Mouse (Mus musculus): Measurements from ENCODE around the gene Elmod3. TPM values are rescaled to one million over a fixed set of nuclear protein-coding genes. Genes with fewer than 3 reads are reported as not detected.

Gene Elmod3
- total and polyA plus RNA-seq, 3 experiments: 4.2 to 9.0 (median 7.1) TPM

DNA sequence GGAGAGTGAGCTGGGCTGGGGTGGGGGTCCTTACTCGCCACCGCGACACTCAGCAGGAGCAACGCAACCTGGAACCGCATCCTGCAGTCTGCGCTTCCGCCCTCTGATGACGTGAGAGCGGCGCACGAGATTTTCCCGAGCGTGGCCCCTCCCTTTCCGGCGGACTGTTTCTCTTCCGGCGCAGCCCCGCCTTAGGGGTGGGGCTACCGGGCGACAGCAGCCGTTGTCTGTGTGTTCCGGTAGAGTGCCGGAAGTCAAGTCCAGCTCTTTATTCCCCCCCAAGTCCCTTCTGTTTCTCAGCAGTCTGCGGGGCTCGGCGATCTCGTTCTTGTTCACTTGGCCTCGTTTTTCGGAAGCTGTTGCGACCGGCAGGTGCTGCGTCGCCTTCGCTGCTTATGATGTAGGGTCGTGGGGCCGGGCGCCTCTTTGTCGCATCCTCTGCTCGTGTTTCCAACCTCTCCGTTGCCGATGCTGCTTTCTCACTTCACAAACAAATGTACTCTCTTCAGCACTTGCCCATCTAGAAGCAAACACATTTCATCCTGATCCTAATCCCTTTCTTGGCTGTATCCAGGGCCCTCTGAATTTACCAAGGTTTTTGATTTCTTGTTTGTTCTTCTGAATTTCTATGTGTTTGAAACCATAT, 18.6 kb upstream of the Elmod3 start, which contains the start of gene Tgoln1 (continued):
- TF ChIP-seq MAX (IDR thresholded peaks at IDR 0.05; ENCODE audit: low read length) (peak; percentile 67), GABPA (IDR thresholded peaks at IDR 0.05; ENCODE audit: insufficient replicate concordance, low read depth, low read length) (no peak; the same call in 1 of the 2 replicates)

DNA sequence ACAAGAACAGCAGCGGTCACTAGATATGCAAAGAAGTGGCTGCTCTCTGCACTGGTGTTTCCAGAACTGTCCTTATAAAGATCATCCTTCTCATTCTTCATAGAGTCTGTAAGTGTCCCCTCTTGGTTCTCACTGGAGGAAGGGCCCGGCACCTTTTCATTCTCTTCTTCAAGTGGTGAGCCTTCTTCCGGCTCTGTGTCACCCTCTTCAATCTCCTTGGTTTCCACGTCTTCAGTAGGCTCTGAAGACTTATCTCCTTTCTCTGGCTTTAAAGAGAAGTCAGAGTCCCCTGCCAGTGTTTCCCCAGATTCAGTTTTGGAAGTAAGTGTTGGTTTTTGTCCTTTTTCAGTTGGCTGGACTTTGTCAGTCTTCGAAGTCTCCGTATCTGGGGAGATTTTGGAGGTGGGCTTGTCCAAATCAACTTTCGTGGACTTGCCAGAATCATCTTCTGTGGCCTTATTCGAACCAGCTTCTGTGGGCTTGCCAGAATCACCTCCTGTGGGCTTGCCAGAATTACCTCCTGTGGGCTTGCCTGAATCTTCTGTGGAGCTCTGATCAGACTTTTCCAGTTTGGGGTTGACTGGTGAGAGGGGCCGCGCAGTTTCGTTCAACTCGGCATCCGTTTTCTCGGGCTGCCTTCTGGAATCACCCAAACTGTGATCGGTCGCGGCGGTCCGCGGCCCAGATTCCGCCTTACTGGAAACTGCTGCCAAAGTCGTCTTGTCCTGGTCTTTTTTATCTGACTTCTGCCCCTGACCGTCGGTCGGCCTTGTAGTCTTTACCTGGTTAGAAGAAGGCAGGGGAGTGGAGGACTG, 17.6 kb upstream of the Elmod3 start:
- H3K79me2 ChIP-seq (replicated peaks; ENCODE audit: control insufficient read depth, extremely low read depth, insufficient read depth, poor library complexity, severe bottlenecking): peaks cover 31% of the 10 kb centered on the region
- TF ChIP-seq ZMIZ1 (IDR thresholded peaks at IDR 0.05; ENCODE audit: low read depth, low read length): no peak
- TF ChIP-seq KAT2A (IDR thresholded peaks at IDR 0.05; ENCODE audit: insufficient replicate concordance, low read length): no peak
- no peak for TF ChIP-seq ZKSCAN1 (IDR thresholded peaks at IDR 0.05; ENCODE audit: borderline replicate concordance, low read depth, low read length)
- TF ChIP-seq POLR2AphosphoS2 (IDR thresholded peaks at IDR 0.05; ENCODE audit: low read depth, low read length): no peak
- no peak for TF ChIP-seq RAD21 (IDR thresholded peaks at IDR 0.05; ENCODE audit: low read depth, low read length)
- no peak for TF ChIP-seq MYC (IDR thresholded peaks at IDR 0.05; ENCODE audit: low read depth, low read length)
- TF ChIP-seq CHD2 (IDR thresholded peaks at IDR 0.05; ENCODE audit: low read length): no peak
- no peak for TF ChIP-seq ETS1 (conservative IDR thresholded peaks at IDR 0.05; ENCODE audit: low read depth, low read length)
- TF ChIP-seq E2F4 (IDR thresholded peaks at IDR 0.05; ENCODE audit: insufficient replicate concordance, low read depth, low read length): no peak
- no peak for TF ChIP-seq MXI1 (IDR thresholded peaks at IDR 0.05; ENCODE audit: low read depth, low read length)
- TF ChIP-seq USF1 (IDR thresholded peaks at IDR 0.05; ENCODE audit: low read depth, low read length): no peak
- no peak for TF ChIP-seq SIN3A (IDR thresholded peaks at IDR 0.05; ENCODE audit: low read length)
- no peak for TF ChIP-seq JUND (conservative IDR thresholded peaks at IDR 0.05; ENCODE audit: low read depth, low read length)
- TF ChIP-seq CTCF (conservative IDR thresholded peaks at IDR 0.05 in 1 of 2, IDR thresholded peaks at IDR 0.05 in 1 of 2; ENCODE audit: low read depth in 2 of 2, low read length in 2 of 2): no peak
- no peak for TF ChIP-seq HCFC1 (IDR thresholded peaks at IDR 0.05; ENCODE audit: low read depth, low read length)
- TF ChIP-seq POLR2A (IDR thresholded peaks at IDR 0.05; ENCODE audit: low read depth, low read length): no peak
- no peak for TF ChIP-seq JUN (IDR thresholded peaks at IDR 0.05; ENCODE audit: insufficient read depth, low read depth, low read length)
- no peak for TF ChIP-seq MAFK (IDR thresholded peaks at IDR 0.05; ENCODE audit: insufficient replicate concordance, low read length)
- no peak for TF ChIP-seq USF2 (conservative IDR thresholded peaks at IDR 0.05; ENCODE audit: low read depth, low read length)
- no peak for TF ChIP-seq TBP (conservative IDR thresholded peaks at IDR 0.05; ENCODE audit: low read depth, low read length)
- dilution Hi-C loops (cut with MboI; ENCODE audit: extremely low pct_ligation_motif_present, extremely low pct_unique_long_range_greater_than_20kb, low sequenced_read_pairs): no loop called here

More for the DNA sequence above, 17.6 kb upstream of the Elmod3 start:
- peak overlapping the region; percentile 84 for H3K9ac ChIP-seq (ENCODE audit: insufficient read depth, low read depth)
- H3K4me1 ChIP-seq (ENCODE audit: control insufficient read depth in 1 of 2, insufficient read depth in 2 of 2): peaks cover 5 to 26% of the 10 kb centered on the region in 2 experiments
- H3K4me2 ChIP-seq (ENCODE audit: insufficient read depth, low read depth, poor library complexity, severe bottlenecking): peak overlapping the region; percentile 97
- H3K27ac ChIP-seq (ENCODE audit: insufficient read depth, low read depth): no peak overlapping the region
- peak overlapping the region; percentile 93 to 99 (median 94) for H3K4me3 ChIP-seq (replicated peaks in 1 of 3; ENCODE audit: low read depth in 2 of 3, low read length in 2 of 3, poor library complexity in 1 of 3)
- H3K36me3 ChIP-seq (replicated peaks in 1 of 2; ENCODE audit: control insufficient read depth in 1 of 2, insufficient read depth in 1 of 2, low read length in 1 of 2): peaks cover 26 to 43% of the 10 kb centered on the region in 2 experiments
- in situ Hi-C loops (cut with MboI; ENCODE audit: low pct_ligation_motif_present, low pct_unique_long_range_greater_than_20kb, low sequenced_read_pairs): no loop called here
- no peak for DNase-seq (ENCODE audit: extremely low read depth)
- H3K27me3 ChIP-seq (replicated peaks): no peaks in the 10 kb centered on the region
- no peaks in the 10 kb centered on the region for H3K9me3 ChIP-seq (replicated peaks; ENCODE audit: low read length)
